Mouse (Mus musculus) E14TG2a.4 (cell line): ENCODE measurements around the gene Tsc22d4.

Experiments used
- CTCF ChIP-seq: conservative IDR thresholded peaks from 2 replicates; pipeline ENCODE4 v1.5.1; 2014; ENCODE audit warnings: low read length
- NANOG ChIP-seq: IDR thresholded peaks from 2 replicates; pipeline ENCODE4 v1.6.1; 2014; ENCODE audit warnings: borderline replicate concordance, low read length, mixed read lengths
- POU5F1 ChIP-seq: IDR thresholded peaks from 2 replicates; pipeline ENCODE4 v1.6.1; 2014; ENCODE audit warnings: low read length, borderline replicate concordance

GRCm38 (mm10) chr5:137726767-137727166 lies 18.8 kb upstream of the Tsc22d4 start:
- TF ChIP-seq CTCF = no peak
- TF ChIP-seq NANOG = no peak
- TF ChIP-seq POU5F1 = no peak
